Mouse (Mus musculus) spleen, postnatal 10 days (tissue): ENCODE measurements at regions not wholly inside any gene's neighbourhood (a gene's known extent, or its start where the extent isn't known, plus 50 kb on each side); places are given as distances from the start of the nearest gene placed in this dataset.
"Not testable (repeated sequence)": the region's sequence is repeated elsewhere in the genome, so short reads cannot be mapped to it uniquely, and the experiment has no call there.

Experiments used
- DNase-seq, 2 experiments: peaks; one replicate each; pipeline ENCODE4 v3.0.0; 2021 to 2022; ENCODE audit warnings: low spot score in 2 of 2

GRCm38 (mm10) chr13:57053361-57053760 is 157.6 kb upstream of the Trpc7 start:
- DNase-seq = no peak

DNA sequence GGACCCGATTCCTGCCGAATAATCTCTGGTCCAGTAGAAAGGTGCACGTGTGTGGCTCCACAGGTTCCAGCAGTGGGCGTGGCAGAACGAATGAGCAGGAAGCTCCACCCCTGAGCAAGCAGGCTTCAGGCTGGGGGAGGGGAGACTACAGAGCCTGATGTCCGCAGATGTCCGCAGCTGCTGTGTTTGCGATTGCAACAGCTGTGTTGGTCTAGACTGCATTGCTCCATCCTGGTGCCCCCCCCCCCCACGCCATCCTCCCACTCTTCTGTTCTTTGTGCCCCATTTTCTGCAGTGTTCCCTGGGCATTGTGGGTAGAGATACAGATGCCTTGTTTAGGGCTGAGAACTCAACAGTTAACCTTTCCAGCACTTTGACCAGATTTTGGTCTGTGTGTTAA is 150.3 kb upstream of the Trpc7 start:
- DNase-seq = not testable (repeated sequence)

DNA sequence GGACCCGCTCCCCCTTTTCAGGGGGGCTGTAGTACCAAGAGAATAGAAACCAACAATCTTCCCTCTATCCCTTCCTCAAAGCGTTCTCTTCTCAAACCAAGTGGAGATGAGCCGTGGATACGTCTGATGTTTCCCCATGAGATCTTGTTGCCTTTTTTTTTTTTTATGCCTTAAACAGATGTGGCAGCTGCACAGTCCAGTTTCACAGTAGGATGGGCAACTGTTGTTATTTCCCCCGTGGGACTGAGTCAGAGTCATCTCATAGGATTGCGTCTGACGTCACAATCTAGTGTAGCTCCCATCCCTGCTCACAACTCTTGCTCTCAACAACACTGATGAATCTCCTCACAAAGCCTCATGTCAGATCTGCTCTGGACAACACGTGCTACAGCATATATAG is 148.7 kb upstream of the Trpc7 start:
- DNase-seq = no peak

DNA sequence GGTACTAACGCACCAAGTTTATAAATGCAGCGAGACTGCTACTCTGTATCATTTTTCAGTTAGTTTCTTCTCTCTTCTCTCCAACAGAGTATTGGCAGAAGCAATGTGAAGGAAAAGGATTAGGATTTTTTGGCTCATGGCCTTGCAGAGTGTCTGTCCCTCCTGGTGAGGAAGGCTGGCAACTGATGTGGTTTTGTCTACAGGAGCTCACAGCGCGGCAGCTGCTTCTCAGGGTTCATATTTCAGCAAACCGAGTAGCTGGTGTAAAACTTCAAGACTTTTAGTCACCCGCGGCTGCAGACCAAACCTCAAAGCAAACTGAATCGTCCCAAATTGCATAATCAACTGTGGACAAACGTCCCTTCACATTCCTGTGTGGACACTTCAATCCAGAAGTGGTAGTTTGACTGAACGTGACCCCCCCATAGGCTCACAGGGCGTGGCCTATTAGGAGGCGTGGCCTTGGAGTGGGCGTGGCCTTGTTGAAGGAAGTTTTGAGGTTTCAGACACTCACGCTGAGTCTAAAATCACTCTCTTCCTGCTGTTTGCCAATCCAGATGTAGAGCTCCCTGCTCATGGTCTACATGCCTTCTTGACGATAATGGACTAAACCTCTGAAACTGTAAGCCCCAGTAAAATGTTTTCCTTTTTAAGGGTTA is 147.7 kb upstream of the Trpc7 start:
- DNase-seq = no peak

DNA sequence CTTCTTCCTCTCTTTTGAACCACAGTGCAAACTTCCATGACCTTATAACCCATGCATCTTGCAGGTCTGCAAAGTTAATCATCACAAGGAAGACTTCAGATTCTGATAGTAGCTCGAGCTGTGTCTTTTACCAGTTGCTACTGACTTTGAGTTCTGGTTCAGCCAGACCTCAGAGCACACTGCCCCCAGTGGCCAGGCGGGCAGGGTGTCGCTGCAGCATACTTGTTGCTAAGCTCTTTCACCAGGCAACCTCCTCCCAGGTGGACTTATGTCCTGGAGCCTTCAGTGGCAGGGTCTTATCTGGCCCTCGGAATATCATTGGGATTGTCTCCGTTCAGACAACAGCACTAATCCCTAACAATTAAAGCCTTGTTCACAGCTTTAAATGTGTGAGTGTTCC is 146.7 kb upstream of the Trpc7 start:
- no peak for DNase-seq

- no peak for DNase-seq
Measured at GRCm38 (mm10) chr13:57032871-57033270, 137.1 kb upstream of the Trpc7 start.

DNA sequence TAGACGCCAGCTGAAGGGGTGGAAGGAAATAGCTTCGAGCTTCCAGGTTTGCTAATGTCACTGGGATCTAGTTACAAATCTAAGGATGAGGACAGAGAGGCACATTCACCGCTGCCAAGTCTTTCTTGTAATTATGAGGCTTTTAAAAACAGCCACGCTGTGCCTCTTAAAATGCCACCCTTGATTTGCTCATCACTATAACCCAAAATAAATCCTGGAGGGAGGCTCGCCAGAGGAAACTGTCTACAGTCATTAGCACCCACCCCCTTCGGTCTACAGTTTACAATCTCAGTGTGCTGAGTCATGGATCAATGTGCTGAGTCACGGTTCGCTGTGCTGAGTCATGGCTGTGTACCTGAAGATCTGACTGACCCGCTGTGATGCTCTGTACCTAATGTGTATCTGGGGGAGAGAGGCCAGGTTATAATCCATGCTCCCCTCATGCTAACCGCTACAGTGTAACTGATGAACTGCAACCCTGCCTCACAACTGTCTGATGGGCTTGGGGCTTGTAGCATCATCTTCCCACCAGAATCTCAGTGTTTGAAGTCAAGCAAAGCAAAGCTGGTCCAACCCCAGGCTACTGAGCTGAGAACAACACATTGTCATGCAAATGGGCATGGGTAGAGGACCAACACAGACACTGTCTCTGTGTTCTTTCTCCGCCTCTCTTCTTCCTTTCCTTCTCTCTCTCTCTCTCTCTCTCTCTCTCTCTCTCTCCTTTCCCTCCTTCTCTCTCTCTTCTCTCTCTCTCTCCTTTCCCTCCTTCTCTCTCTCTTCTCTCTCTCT is 122.0 kb upstream of the Trpc7 start:
- DNase-seq = no peak

- DNase-seq = no peak
Measured at GRCm38 (mm10) chr13:57016465-57017272, 120.9 kb upstream of the Trpc7 start.

DNA sequence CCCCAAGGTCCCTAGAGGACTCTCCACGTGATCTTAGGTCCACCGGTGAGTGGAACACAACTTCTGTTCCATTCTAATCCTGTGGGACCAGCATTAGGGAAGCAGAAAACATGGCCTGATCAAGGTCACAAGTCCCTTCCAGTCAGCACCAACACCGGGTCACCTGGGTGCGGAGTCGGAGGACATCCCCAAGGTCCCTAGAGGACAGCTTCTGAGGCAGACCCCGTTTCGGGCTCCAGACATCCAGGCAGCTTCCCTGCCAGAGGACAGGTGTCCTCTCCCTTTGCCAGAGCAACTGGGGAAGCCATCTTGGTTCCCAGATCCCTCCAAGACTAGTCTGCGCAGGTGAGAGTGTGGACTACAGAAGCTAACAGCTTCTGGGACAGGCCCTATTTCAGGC is 111.4 kb upstream of the Trpc7 start:
- not testable (repeated sequence) for DNase-seq

- no peak for DNase-seq
Measured at GRCm38 (mm10) chr13:57003565-57004132, 107.9 kb upstream of the Trpc7 start.

DNA sequence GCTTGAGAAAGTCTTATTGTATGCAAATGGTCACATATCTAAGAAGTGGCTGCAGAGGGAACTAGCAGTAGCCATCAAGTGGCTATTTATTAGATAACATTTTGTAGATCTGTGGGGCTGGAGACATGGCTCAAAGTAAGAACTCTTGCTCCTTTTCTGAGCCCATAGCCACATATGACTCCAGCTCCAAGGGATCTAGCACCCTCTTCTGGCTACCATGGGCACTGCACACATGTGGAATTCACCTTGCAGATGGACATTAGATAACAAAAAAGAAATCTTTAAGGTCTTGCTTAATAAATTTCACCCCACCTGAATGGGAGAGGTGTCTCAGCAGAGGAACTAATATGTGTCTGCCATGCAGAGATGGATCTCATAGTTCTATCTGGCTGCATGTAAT is 96.2 kb upstream of the Trpc7 start:
- no peak for DNase-seq

DNA sequence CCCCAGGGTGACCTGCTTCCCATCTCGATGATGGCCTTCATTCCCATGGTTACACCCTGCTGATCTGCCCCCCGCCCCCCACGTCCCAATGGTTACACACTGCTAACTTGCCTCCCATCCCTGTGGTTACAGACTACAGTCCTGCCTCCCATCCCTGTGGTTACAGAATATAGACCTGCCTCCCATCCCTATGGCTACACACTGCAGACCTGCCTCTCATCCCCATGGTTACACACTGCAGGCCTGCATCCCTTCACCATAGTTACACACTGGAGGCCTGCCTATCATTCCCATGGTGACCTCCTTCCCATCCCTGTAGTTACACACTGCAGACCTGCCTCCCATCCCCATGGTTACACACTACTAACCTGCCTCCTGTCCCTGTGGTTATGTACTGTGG is 78.3 kb upstream of the Trpc7 start:
- DNase-seq = no peak

- DNase-seq = no peak
Measured at GRCm38 (mm10) chr13:56955358-56955757, 59.6 kb upstream of the Trpc7 start.

GRCm38 (mm10) chr13:56948086-56948485 is 52.3 kb upstream of the Trpc7 start:
- DNase-seq = no peak

DNA sequence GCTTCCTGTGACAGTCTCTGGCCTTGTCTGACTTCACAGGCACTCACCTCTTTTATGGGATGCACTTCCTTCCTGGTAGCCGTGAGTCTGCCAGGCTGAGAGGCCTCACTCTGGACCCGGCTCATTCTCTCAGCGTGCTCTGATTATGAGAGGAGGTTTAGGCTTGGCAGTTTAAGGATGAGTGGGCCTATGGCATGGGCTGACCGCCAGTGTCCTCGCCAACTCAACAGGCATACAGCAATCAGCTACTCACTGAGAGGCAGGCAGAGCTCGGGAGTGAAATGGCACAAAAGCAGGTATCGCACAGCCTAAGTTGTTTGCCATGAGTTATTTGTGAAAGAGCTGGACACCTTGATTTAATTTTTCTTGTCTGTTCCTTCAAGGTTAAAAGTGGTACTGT is 51.5 kb upstream of the Trpc7 start:
- DNase-seq = no peak
